Mouse (Mus musculus): ENCODE measurements around the gene Gm9857. TPM values are rescaled to one million over a fixed set of nuclear protein-coding genes. Genes with fewer than 3 reads are reported as not detected.

The Gm9857 gene
- total and polyA plus RNA-seq, 2 experiments from 2014 or later, result not detected

GRCm38 (mm10) chr3:108961226-108961625, 21.0 kb upstream of the Gm9857 start:
- peak; percentile 95 for ATAC-seq
- H3K27me3 ChIP-seq (ENCODE audit: insufficient read depth, low read length), result no peaks in the 10 kb centered on the region
- peaks cover 9% of the 10 kb centered on the region; the same call in 1 of the 2 replicates for H3K4me1 ChIP-seq (ENCODE audit: insufficient read depth)
- H3K9ac ChIP-seq, result no peak overlapping the region; the same call in 1 of the 2 replicates
- no peaks in the 10 kb centered on the region for H3K36me3 ChIP-seq (ENCODE audit: insufficient read depth)
- WGBS, result 23% methylated on average over 7 of the region's 7 CpGs
- no peaks in the 10 kb centered on the region for H3K9me3 ChIP-seq (ENCODE audit: low read length)
- peak overlapping the region; percentile 29 for H3K4me2 ChIP-seq (ENCODE audit: low read depth)
- peak overlapping the region; percentile 59 for H3K27ac ChIP-seq (ENCODE audit: low read depth, low read length)
- peak; percentile 65 for DNase-seq
- no peak overlapping the region for H3K4me3 ChIP-seq (ENCODE audit: low read depth, low read length)
- no peak for TF ChIP-seq CTCF (IDR thresholded peaks at IDR 0.05; ENCODE audit: low read depth)

- Histone ChIP-seq H3K9me3 (ENCODE audit: low read length) (no peaks in the 10 kb centered on the region), H3K4me1 (ENCODE audit: insufficient read depth) (peaks cover 9% of the 10 kb centered on the region; the same call in 1 of the 2 replicates), H3K4me2 (ENCODE audit: low read depth) (no peak overlapping the region), H3K27ac (ENCODE audit: low read depth, low read length) (no peak overlapping the region), H3K36me3 (ENCODE audit: insufficient read depth) (no peaks in the 10 kb centered on the region), H3K4me3 (ENCODE audit: low read depth, low read length) (no peak overlapping the region), H3K27me3 (ENCODE audit: insufficient read depth, low read length) (no peaks in the 10 kb centered on the region), H3K9ac (no peak overlapping the region)
- 72% methylated on average over 13 of the region's 13 CpGs for WGBS
- no peak for ATAC-seq
- TF ChIP-seq CTCF (IDR thresholded peaks at IDR 0.05; ENCODE audit: low read depth), result no peak
- no peak for DNase-seq
Observed at GRCm38 (mm10) chr3:108959680-108960295, 19.5 kb upstream of the Gm9857 start.

DNA sequence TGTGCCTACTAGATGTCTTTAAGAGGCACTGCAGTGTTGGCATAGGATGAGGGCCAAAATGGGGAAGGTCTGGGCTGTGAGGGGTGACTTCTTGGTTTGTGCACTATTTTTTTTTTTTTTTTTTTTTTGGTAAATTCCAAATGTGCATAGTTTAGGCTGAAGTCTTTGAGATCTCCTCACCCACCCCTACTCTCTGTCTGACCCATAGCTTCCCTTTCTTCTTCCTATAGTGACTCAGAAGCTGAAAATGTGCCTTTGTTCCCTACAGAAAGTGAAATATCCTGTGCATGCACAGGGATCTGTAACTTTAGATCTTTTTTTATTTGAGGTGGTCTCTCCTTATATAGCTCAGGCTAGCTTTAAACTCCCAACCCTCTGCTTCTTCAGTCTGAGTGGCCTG, 17.7 kb upstream of the Gm9857 start:
- no peaks in the 10 kb centered on the region for H3K9me3 ChIP-seq (ENCODE audit: low read length)
- no peak overlapping the region for H3K27ac ChIP-seq (ENCODE audit: low read depth, low read length)
- DNase-seq (no peak), ATAC-seq (no peak)
- TF ChIP-seq CTCF (IDR thresholded peaks at IDR 0.05; ENCODE audit: low read depth), result no peak
- H3K9ac ChIP-seq, result no peak overlapping the region
- no peak overlapping the region for H3K4me3 ChIP-seq (ENCODE audit: low read depth, low read length)
- H3K4me1 ChIP-seq (ENCODE audit: insufficient read depth), result peaks cover 9% of the 10 kb centered on the region; the same call in 1 of the 2 replicates
- H3K36me3 ChIP-seq (ENCODE audit: insufficient read depth), result no peaks in the 10 kb centered on the region
- no peak overlapping the region for H3K4me2 ChIP-seq (ENCODE audit: low read depth)
- no peaks in the 10 kb centered on the region for H3K27me3 ChIP-seq (ENCODE audit: insufficient read depth, low read length)

DNA sequence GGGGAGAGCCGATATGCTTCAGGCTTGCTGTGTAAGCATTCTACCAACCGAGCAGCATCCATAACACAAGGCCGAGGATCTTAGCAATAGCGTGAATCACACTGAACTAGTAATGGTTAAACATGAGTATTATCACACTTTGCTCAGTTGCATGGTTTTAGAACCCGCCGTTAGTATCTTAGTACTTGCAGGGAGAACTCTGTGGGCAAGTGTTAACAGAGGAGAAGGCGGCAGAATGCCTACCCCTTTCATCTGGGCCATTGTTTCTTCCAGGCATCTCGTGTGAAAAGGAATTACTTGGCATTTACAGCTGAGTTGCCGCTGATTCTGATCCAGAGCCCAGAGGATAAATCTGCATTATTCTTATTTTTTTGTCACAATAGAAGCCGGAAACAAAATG, 751 bp upstream of the Gm9857 start:
- ATAC-seq, result peak; percentile 29; the same call in 1 of the 2 replicates
- WGBS, result 51% methylated on average over 10 of the region's 10 CpGs
- no peak overlapping the region; the same call in 1 of the 2 replicates for H3K4me3 ChIP-seq (ENCODE audit: low read depth, low read length)
- H3K4me1 ChIP-seq (ENCODE audit: insufficient read depth), result no peaks in the 10 kb centered on the region
- H3K4me2 ChIP-seq (ENCODE audit: low read depth), result no peak overlapping the region
- H3K9me3 ChIP-seq (ENCODE audit: low read length), result no peaks in the 10 kb centered on the region
- no peak overlapping the region for H3K9ac ChIP-seq
- no peak for TF ChIP-seq CTCF (IDR thresholded peaks at IDR 0.05; ENCODE audit: low read depth)
- DNase-seq, result no peak
- H3K27me3 ChIP-seq (ENCODE audit: insufficient read depth, low read length), result no peaks in the 10 kb centered on the region
- no peak overlapping the region for H3K27ac ChIP-seq (ENCODE audit: low read depth, low read length)
- no peaks in the 10 kb centered on the region for H3K36me3 ChIP-seq (ENCODE audit: insufficient read depth)

GRCm38 (mm10) chr3:108939573-108939972, 672 bp downstream of the Gm9857 start, which contains the start of gene Henmt1:
Gene Henmt1 (plus strand): TSS chr3:108939873.
- no peaks in the 10 kb centered on the region for H3K4me1 ChIP-seq (ENCODE audit: insufficient read depth)
- no peaks in the 10 kb centered on the region for H3K27me3 ChIP-seq (ENCODE audit: insufficient read depth, low read length)
- no peak for DNase-seq
- no peaks in the 10 kb centered on the region for H3K36me3 ChIP-seq (ENCODE audit: insufficient read depth)
- peak within 1 kb of the TSS; percentile 29 for H3K4me3 ChIP-seq (ENCODE audit: low read depth, low read length)
- H3K9ac ChIP-seq, result no peak within 1 kb of the TSS
- no peaks in the 10 kb centered on the region for H3K9me3 ChIP-seq (ENCODE audit: low read length)
- 86% methylated on average over 5 of the region's 5 CpGs for WGBS
- H3K27ac ChIP-seq (ENCODE audit: low read depth, low read length), result no peak within 1 kb of the TSS
- no peak for ATAC-seq
- H3K4me2 ChIP-seq (ENCODE audit: low read depth), result peak within 1 kb of the TSS; percentile 47
- TF ChIP-seq CTCF (IDR thresholded peaks at IDR 0.05; ENCODE audit: low read depth), result no peak

DNA sequence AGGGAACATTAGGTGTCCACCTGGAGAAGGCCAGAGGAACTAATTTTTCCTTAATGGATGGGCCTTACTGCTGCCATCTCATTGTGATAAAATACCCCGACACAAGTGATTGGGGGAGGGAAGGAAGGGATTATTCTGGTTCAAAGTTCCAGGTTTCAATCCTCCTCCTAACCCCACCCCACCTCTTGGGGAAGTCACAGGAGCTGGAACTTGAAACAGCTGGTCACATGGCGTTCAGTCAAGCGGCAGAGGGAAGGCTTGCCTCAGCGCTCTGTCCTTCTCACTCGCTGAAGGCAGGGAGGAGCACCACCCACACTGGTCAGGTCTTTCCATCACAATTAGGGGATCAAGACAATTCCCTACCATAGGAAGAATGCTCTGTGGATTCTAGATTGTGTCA, 1.6 kb downstream of the Gm9857 start:
- no peak for DNase-seq
- no peak overlapping the region for H3K9ac ChIP-seq
- no peaks in the 10 kb centered on the region for H3K4me1 ChIP-seq (ENCODE audit: insufficient read depth)
- no peaks in the 10 kb centered on the region for H3K36me3 ChIP-seq (ENCODE audit: insufficient read depth)
- H3K27me3 ChIP-seq (ENCODE audit: insufficient read depth, low read length), result no peaks in the 10 kb centered on the region
- H3K9me3 ChIP-seq (ENCODE audit: low read length), result no peaks in the 10 kb centered on the region
- WGBS, result 91% methylated on average over 5 of the region's 5 CpGs
- H3K4me2 ChIP-seq (ENCODE audit: low read depth), result no peak overlapping the region
- no peak overlapping the region for H3K4me3 ChIP-seq (ENCODE audit: low read depth, low read length)
- no peak for TF ChIP-seq CTCF (IDR thresholded peaks at IDR 0.05; ENCODE audit: low read depth)
- no peak for ATAC-seq
- H3K27ac ChIP-seq (ENCODE audit: low read depth, low read length), result no peak overlapping the region

GRCm38 (mm10) chr3:108933557-108933956, 6.7 kb downstream of the Gm9857 start:
- no peak for TF ChIP-seq CTCF (IDR thresholded peaks at IDR 0.05; ENCODE audit: low read depth)
- WGBS, result 95% methylated on average over 6 of the region's 6 CpGs
- H3K4me3 ChIP-seq (ENCODE audit: low read depth, low read length), result no peak overlapping the region
- H3K4me1 ChIP-seq (ENCODE audit: insufficient read depth), result no peaks in the 10 kb centered on the region
- H3K27me3 ChIP-seq (ENCODE audit: insufficient read depth, low read length), result no peaks in the 10 kb centered on the region
- H3K9me3 ChIP-seq (ENCODE audit: low read length), result no peaks in the 10 kb centered on the region
- H3K27ac ChIP-seq (ENCODE audit: low read depth, low read length), result no peak overlapping the region
- ATAC-seq, result no peak
- H3K4me2 ChIP-seq (ENCODE audit: low read depth), result no peak overlapping the region
- H3K36me3 ChIP-seq (ENCODE audit: insufficient read depth), result no peaks in the 10 kb centered on the region
- no peak overlapping the region for H3K9ac ChIP-seq
- DNase-seq, result no peak
